Mouse (Mus musculus) gastrocnemius, adult 2 months (tissue): ENCODE data around the gene 4930558K02Rik. TPM values are rescaled to one million over a fixed set of nuclear protein-coding genes. Genes with fewer than 3 reads are reported as not detected.

ENCODE experiments used
- DNase-seq: peaks from one replicate; pipeline ENCODE4 v3.0.0; 2022
- H3K27ac ChIP-seq: fragments of 200-600 bp; 2 replicates; pipeline ENCODE4 v1.8.1; 2022; ENCODE audit warnings: mild to moderate bottlenecking
- H3K4me3 ChIP-seq: fragments of 200-600 bp; 2 replicates; pipeline ENCODE4 v1.8.1; 2022; ENCODE audit warnings: mild to moderate bottlenecking, moderate library complexity
- CTCF ChIP-seq: fragments of 200-600 bp; IDR thresholded peaks from 2 replicates; pipeline ENCODE4 v1.8.1; 2022; ENCODE audit warnings: antibody characterized with exemption, mild to moderate bottlenecking, moderate library complexity
- intact Hi-C: fragments of 180-260 bp; cut with DNase I; formaldehyde crosslinking; loops from one replicate; pipeline ENCODE4 v1.15.1; 2025
- total RNA-seq, 2 experiments: library from RNA; stranded (reverse); gene quantifications; 2 replicates each; pipeline ENCODE4 v1.2.3; 2021

The 4930558K02Rik gene
- total RNA-seq, 2 experiments from 2014 or later = not detected

DNA sequence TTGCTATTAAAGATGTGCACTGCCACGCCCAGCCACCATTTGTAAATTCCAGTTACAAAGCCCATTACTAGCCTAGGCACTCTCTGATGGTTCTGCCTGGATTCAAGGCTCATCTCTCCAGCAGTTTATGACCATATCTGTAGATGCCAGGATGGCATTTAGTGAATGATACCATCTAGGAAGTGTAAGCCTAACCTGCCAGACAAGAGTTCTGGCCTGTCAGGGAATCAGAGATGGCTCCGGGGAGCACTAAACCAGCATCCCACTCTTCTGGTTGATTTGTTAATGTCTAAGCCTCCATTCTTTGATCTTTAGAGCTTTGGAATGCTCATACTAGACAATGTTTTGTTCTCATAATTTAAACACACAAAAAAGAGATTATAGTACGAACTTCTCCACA, 55.1 kb downstream of the 4930558K02Rik start:
- no peak for DNase-seq
- no peak for TF ChIP-seq CTCF
- H3K4me3 ChIP-seq = no peak overlapping the region
- no peak overlapping the region for H3K27ac ChIP-seq
- intact Hi-C loops = no loop called here

DNA sequence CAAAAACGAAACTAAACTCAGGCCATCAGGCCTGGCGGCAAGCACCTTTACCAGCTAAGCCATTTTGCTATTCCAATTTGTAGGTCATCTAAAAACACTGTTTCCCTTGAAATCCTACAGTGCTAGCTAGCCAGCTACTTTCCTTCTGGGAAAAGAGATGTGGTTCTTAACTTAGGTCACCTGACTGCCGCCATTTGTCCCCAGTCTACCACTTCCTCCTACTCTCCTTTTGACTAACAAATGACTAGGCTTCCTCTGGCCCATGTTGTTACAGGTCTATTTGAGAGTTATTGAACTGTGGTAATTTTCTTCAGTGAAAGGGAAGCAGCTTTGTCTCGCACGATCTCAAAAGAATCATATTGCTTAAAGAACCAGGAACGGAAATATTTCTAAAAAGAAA, 57.5 kb downstream of the 4930558K02Rik start:
- Histone ChIP-seq H3K4me3 (no peak overlapping the region), H3K27ac (no peak overlapping the region)
- TF ChIP-seq CTCF = no peak
- no peak for DNase-seq
- intact Hi-C loops = no loop called here

GRCm38 (mm10) chr1:161920475-161921454, 58.7 kb downstream of the 4930558K02Rik start:
- Histone ChIP-seq H3K27ac (no peak overlapping the region), H3K4me3 (no peak overlapping the region)
- no peak for DNase-seq
- intact Hi-C loops = no loop called here
- no peak for TF ChIP-seq CTCF

DNA sequence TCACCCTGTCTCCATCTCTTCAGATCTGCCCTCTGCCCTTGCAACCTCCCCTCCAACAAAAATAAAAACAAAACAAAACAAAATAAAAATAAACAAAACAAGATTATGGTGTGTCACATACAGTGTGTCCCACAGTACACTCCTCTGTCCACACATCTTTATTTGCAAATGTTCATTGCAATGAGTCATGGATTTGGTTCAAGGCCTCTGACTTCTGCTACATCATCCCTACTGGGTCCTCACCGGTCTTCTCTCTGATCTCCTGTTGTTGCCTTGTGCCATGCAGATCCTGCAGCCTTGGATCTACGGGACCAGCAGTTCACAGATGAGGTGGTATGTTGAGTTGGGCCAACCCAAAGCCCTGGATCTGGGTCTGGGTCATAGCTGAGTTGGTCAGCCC, 59.8 kb downstream of the 4930558K02Rik start:
- intact Hi-C loops = no loop called here
- TF ChIP-seq CTCF = no peak

DNA sequence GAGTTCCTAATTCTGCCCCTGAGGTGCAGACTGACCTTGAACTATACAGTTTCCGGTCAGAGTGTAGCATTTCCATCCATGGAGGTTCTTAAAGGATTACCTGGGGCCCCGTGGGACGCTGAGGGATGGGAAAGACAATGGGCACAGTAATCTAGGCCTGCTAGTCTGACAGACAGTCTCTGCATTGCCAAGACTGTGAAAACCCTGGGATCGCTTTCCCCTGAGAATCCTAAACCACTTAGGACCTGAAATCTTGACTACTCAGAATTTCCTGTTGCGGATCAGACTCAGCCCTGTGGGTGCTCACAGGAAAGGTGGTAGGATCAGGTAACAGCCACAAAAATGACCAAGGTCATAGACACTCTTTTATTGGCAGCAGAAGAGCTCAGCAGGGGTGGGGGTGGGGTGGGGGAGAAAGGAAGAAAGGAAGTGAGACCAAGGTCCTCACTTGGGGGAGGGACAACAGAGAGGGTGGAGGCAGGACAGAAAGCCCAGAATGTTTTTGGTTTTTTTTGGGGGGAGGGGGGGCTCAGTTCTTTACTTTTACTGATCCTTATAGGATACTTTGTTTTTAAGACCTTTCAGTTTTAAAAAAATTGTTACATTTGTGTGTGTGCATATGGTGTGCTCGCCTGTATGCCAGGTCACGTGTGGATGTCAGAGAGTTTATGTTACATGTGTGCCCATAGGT, 60.6 kb downstream of the 4930558K02Rik start:
- Histone ChIP-seq H3K4me3 (no peak overlapping the region), H3K27ac (no peak overlapping the region)
- no peak for DNase-seq
- TF ChIP-seq CTCF = no peak
- intact Hi-C loops = no loop called here

More for the DNA sequence above, 59.8 kb downstream of the 4930558K02Rik start:
- no peak for DNase-seq
- H3K27ac ChIP-seq = no peak overlapping the region
- H3K4me3 ChIP-seq = no peak overlapping the region

DNA sequence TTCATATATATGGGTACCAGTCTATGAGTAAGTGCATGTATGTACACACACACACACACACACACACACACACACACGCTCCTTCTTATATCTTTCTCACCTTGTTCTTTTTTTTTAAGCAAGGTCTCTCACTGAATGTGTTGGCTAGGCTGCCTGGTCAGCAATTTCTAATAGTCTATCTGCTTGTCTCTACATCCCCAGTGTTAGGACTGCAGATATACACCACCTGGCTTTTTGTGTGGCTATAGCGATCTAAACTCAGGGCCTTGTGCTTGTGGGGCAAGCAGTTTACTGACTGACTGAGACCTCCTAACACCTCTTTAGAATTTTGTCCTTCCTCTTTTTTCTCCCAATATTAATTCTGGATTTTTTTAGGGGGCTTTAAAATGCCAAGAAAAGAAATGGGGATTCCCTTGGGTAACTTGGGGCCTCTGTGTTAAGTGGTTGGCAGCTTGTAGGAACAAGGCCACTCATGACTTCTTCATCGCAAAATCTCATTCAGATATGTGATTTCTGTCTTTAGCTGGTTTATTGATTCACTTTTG, 61.4 kb downstream of the 4930558K02Rik start:
- intact Hi-C loops = no loop called here
- H3K27ac ChIP-seq = no peak overlapping the region
- TF ChIP-seq CTCF = no peak
- no peak for DNase-seq
- H3K4me3 ChIP-seq = no peak overlapping the region

GRCm38 (mm10) chr1:161916036-161916435, 63.4 kb downstream of the 4930558K02Rik start:
- Histone ChIP-seq H3K4me3 (no peak overlapping the region), H3K27ac (no peak overlapping the region)
- intact Hi-C loops = no loop called here
- no peak for TF ChIP-seq CTCF
- DNase-seq = no peak

DNA sequence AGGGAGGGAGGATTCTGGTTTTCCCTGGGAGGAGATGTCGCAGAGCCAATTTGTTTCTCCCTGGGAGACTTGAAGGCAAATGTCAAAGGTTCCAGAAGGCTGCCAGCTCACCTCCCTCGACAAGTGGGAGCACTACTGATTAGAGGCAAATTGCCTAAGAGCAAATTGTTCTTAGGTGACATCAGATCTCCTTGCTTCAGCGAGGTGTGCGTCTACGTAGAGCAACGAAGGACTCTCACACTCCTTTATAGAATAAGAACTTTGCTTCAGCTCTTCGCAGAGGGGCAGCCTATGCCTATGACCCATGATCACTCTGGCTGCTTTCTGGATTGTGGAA, 65.8 kb downstream of the 4930558K02Rik start:
- intact Hi-C loops = no loop called here
- H3K27ac ChIP-seq = no peak overlapping the region
- no peak for DNase-seq
- H3K4me3 ChIP-seq = no peak overlapping the region
- TF ChIP-seq CTCF = no peak

GRCm38 (mm10) chr1:161912940-161913647, 66.3 kb downstream of the 4930558K02Rik start:
- intact Hi-C loops = no loop called here
- TF ChIP-seq CTCF = no peak
- H3K4me3 ChIP-seq = no peak overlapping the region
- H3K27ac ChIP-seq = no peak overlapping the region
- no peak for DNase-seq

DNA sequence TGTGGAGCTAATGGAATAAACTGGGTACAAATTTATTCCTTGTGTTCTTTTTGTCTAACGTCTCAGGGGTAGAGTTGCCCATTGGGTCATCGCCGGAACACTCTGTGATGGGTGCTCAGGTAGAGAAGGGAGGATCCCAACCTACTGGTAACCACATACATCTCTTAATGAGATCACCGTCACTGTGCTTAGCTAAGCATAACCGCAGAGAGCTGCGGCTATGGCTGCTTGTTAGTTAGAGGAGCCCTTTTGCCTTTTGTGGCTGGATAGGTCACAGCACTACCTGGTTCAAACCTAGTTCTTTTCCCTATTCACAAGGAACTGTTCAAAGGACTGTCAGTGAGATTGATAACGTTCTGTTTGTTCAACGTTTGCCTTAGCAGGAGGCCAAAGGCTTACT, 70.4 kb downstream of the 4930558K02Rik start:
- Histone ChIP-seq H3K27ac (no peak overlapping the region), H3K4me3 (no peak overlapping the region)
- DNase-seq = no peak
- no peak for TF ChIP-seq CTCF
- intact Hi-C loops = no loop called here

DNA sequence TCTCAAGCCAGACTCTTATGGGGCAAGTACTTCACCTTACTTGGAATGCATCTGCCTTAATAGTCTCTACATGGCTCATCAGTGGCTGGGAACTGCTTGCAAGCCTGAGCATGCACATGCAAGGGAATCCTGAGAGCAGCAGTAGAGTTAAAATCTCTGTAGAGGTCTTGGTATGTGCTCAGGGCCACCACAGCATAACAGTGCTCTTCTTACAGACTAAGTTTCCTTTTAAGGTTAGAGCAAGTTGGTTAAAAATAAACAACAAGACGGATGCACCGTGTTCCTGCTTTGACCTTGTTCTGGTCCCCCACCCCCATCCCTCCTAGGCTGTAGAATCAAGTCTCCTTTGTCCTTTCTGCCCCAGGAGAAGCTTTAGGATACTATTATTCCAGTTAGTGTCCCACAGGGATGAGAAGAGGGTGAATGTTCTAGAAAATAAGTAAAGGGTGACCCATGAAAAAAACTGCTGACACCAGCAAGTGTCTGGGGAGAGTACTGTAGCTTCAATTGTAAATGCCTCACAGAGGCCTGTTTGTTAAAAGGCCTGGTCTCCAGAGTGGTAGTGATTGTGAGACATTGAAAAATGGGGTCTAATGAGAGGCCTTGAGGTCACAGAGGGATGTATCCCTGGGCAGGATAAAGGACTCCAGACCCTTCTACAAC, 71.5 kb downstream of the 4930558K02Rik start:
- Histone ChIP-seq H3K27ac (0 out of 2 replicates have a peak overlapping the region, but pooled peaks have one; percentile 16), H3K4me3 (no peak overlapping the region)
- no peak for DNase-seq
- TF ChIP-seq CTCF = no peak
- intact Hi-C loops = no loop called here

DNA sequence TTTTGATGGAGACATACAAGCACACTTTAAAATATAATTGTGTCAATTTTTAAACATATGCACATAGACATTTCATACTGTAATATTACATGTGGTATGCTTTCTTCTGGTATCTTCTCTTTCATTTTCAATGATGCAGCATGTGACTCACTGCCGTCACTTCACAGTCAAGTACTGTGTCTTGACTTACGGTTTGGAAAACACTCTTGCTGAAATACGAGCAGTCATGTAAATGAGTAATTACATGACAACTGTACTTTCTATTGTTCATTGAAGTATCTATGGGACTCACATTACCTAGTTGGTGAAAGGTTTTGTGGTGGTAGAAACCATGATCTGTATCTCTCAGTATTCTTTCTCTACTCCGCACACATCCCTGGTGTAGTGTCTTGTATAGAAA, 72.3 kb downstream of the 4930558K02Rik start:
- no peak for DNase-seq
- TF ChIP-seq CTCF = no peak
- Histone ChIP-seq H3K4me3 (no peak overlapping the region), H3K27ac (no peak overlapping the region)
- intact Hi-C loops = no loop called here
